Mouse (Mus musculus): ENCODE results near the gene Mttp. TPM values are rescaled to one million over a fixed set of nuclear protein-coding genes. Genes with fewer than 3 reads are reported as not detected.

The Mttp gene
- polyA plus RNA-seq, 1 experiment from 2014 or later: 10.2 TPM

DNA sequence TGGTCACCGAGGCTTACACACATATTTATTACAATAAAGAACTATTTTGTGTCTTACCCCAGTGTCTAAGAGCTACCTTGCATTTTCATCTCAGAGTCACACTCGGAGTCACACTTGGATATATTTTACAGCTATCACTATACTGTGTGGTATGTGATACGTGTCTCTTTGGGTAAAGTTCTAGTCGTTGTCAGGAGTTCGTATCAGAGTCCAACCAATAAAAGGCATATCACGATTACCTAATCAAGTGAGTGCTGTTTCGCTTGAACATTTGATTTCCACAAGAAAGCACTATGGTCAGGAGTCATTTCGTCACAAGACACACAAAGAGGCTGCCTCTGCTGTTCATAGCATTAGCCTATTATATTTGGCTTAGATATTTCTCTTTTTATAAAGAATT is 11.3 kb downstream of the Mttp start:
- no peaks in the 10 kb centered on the region for H3K4me1 ChIP-seq
- WGBS: 90% methylated on average over 8 of the region's 8 CpGs
- no peak overlapping the region for H3K9ac ChIP-seq
- no peaks in the 10 kb centered on the region for H3K36me3 ChIP-seq
- H3K9me3 ChIP-seq: no peaks in the 10 kb centered on the region
- H3K27ac ChIP-seq: no peak overlapping the region
- no peaks in the 10 kb centered on the region for H3K27me3 ChIP-seq
- H3K4me2 ChIP-seq (replicated peaks): no peak overlapping the region
- no peak for ATAC-seq (ENCODE audit: insufficient number of reproducible peaks, insufficient read depth, low FRiP score, low TSS enrichment)
- H3K4me3 ChIP-seq: no peak overlapping the region

DNA sequence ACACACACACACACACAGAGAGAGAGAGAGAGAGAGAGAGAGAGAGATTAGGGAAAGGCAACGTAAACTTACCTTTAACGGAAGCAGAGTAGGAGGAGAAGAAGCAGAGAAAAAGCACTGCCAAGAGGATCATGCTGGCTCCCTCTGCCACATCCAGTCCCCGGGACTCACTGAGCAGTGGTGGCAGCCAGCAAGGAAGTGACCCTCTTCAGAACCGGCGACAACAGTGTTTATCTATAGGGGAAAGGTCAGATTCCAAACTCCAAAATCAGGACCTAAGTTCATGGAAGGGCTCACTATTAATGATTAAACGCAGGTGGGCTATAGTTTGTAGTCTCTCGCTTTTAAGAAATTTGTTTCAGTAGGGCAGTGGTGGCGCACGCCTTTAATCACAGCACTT is 13.6 kb downstream of the Mttp start:
- Histone ChIP-seq H3K36me3 (no peaks in the 10 kb centered on the region), H3K4me3 (no peak overlapping the region), H3K4me2 (replicated peaks) (no peak overlapping the region), H3K9me3 (no peaks in the 10 kb centered on the region), H3K9ac (no peak overlapping the region), H3K27ac (no peak overlapping the region), H3K27me3 (no peaks in the 10 kb centered on the region), H3K4me1 (no peaks in the 10 kb centered on the region)
- no peak for ATAC-seq (ENCODE audit: insufficient number of reproducible peaks, insufficient read depth, low FRiP score, low TSS enrichment)
- 43% methylated on average over 9 of the region's 9 CpGs for WGBS

DNA sequence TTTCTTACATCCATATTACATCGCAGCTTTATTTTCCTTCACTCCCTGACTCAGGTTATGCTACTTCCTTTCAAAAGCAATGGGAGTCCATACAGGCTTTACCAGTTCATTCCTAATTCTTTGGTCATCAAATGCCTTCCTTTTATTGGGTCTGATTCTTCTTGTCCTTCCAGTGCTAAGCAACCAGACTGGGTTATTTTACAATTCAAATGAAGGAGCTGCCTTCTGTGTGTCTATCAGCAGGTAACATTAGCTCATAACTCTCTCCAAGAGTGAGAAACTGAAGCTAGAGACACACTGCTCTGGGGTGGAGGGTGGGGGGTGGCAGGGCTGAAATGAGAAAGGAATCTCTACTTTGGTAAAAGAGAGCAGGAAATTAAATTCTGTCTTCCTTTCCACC is 14.1 kb downstream of the Mttp start:
- H3K9ac ChIP-seq: no peak overlapping the region
- ATAC-seq (ENCODE audit: insufficient number of reproducible peaks, insufficient read depth, low FRiP score, low TSS enrichment): no peak
- H3K4me1 ChIP-seq: no peaks in the 10 kb centered on the region
- no peaks in the 10 kb centered on the region for H3K9me3 ChIP-seq
- no peak overlapping the region for H3K4me3 ChIP-seq
- no peaks in the 10 kb centered on the region for H3K27me3 ChIP-seq
- no peak overlapping the region for H3K4me2 ChIP-seq (replicated peaks)
- no peak overlapping the region for H3K27ac ChIP-seq
- no peaks in the 10 kb centered on the region for H3K36me3 ChIP-seq
- WGBS: 76% methylated on average over 1 of the region's 1 CpGs

DNA sequence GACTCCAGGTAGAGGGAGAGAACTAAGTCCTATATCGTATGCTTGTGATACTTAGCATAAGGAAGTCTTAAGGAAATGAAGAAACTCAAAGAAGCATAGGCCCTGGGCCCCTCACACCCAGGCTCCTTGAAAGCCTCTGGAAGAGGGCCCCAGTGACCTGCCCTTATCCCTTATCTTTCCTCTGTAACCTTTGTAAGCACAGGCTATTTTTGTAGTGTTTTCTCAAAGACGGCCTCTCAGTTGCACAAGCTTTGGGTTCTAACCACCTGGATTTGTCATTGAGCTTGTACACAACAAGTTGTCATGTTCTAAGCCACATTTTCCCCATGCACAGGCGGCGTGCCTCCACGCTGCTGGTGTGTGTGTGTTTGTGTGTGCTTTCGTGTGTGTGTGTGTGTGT is 15.7 kb downstream of the Mttp start:
- Histone ChIP-seq H3K4me1 (no peaks in the 10 kb centered on the region), H3K4me2 (replicated peaks) (no peak overlapping the region), H3K9ac (no peak overlapping the region), H3K4me3 (no peak overlapping the region), H3K9me3 (no peaks in the 10 kb centered on the region), H3K36me3 (no peaks in the 10 kb centered on the region), H3K27ac (no peak overlapping the region), H3K27me3 (no peaks in the 10 kb centered on the region)
- WGBS: 94% methylated on average over 6 of the region's 6 CpGs
- no peak for ATAC-seq (ENCODE audit: insufficient number of reproducible peaks, insufficient read depth, low FRiP score, low TSS enrichment)

DNA sequence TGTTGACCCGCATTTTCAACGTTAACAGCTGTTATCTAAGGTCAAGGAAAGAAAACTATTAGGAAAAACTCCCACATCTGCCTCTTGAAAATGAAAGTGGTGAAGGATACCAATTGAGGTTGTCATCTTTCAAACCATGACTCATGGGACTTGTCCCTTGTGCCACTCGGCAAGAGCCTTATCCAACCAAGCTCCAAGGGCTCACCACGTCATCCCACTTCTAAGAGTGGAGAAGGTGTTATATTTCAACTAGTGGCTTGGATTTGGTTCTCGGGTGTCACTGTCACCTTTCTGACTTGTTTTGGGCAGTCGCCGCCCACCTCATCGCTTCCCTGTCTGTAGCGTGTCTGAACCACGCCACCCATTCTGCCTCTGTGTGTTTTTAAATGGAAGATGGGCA is 20.9 kb downstream of the Mttp start:
- WGBS: 81% methylated on average over 10 of the region's 10 CpGs

DNA sequence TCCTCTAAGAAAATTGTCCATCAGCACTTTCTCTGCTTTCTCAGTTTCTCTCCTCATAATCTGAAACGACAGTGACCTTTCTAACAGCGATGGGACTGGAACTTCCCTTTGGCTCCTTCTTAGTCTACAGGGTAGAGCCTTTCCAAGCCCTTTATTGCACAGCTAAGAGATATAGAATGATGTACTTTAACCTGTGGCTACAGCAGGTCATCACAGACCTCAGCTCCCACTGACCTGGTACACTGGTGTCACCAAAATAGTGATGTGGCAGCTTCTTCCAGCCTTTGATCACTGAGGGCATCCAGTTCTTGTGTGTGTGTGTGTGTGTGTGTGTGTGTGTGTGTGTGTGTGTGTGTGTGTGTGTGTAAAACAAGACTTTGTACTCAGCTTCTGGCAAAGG is 23.3 kb downstream of the Mttp start:
- no peak for ATAC-seq (ENCODE audit: insufficient number of reproducible peaks, insufficient read depth, low FRiP score, low TSS enrichment)
- no peaks in the 10 kb centered on the region for H3K36me3 ChIP-seq
- WGBS: 92% methylated on average over 2 of the region's 2 CpGs

More for the DNA sequence above, 20.9 kb downstream of the Mttp start:
- ATAC-seq (ENCODE audit: insufficient number of reproducible peaks, insufficient read depth, low FRiP score, low TSS enrichment): no peak
- no peak overlapping the region for H3K9ac ChIP-seq
- H3K4me3 ChIP-seq: no peak overlapping the region
- H3K36me3 ChIP-seq: no peaks in the 10 kb centered on the region
- no peaks in the 10 kb centered on the region for H3K27me3 ChIP-seq
- H3K4me2 ChIP-seq (replicated peaks): no peak overlapping the region
- no peaks in the 10 kb centered on the region for H3K4me1 ChIP-seq
- no peaks in the 10 kb centered on the region for H3K9me3 ChIP-seq
- H3K27ac ChIP-seq: no peak overlapping the region

DNA sequence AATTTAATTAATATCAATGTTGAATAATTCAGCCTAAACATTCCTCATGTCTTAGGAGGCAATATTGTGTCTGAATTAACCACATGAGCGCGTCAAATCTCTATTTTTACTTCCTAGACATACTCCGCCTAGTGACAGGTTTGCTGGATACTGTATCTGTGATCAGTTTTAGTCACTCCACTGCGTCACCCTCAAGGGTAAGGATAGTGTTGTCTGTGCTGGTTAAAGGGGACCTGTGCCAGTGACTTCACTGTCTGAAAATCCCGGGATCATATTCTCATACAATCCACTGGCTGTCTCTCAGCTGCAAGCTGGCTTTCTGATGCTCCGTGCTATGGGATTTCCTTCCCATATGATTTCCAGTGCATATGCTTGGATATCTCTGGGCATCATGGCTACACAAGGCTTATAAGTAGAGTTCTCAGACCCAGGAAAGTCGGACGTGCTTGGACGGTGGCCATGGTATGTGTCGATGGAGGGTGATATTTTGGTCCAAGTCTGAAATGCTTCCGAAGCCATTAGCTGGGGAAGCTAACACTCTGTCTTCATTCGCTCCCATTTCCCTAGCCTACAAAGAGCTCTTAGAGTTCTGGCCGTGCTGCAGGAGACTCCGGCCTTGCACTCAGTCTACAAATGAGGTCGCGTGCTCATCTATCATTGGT is 25.2 kb downstream of the Mttp start:
- Histone ChIP-seq H3K27me3 (no peaks in the 10 kb centered on the region), H3K9ac (no peak overlapping the region), H3K4me1 (no peaks in the 10 kb centered on the region), H3K4me2 (replicated peaks) (no peak overlapping the region), H3K36me3 (no peaks in the 10 kb centered on the region), H3K27ac (no peak overlapping the region), H3K9me3 (no peaks in the 10 kb centered on the region), H3K4me3 (no peak overlapping the region)
- ATAC-seq (ENCODE audit: insufficient number of reproducible peaks, insufficient read depth, low FRiP score, low TSS enrichment): no peak
- 95% methylated on average over 16 of the region's 16 CpGs for WGBS

More for the DNA sequence above, 23.3 kb downstream of the Mttp start:
- Histone ChIP-seq H3K9me3 (no peaks in the 10 kb centered on the region), H3K4me1 (no peaks in the 10 kb centered on the region), H3K4me3 (no peak overlapping the region), H3K27ac (no peak overlapping the region), H3K27me3 (no peaks in the 10 kb centered on the region), H3K9ac (no peak overlapping the region), H3K4me2 (replicated peaks) (no peak overlapping the region)

DNA sequence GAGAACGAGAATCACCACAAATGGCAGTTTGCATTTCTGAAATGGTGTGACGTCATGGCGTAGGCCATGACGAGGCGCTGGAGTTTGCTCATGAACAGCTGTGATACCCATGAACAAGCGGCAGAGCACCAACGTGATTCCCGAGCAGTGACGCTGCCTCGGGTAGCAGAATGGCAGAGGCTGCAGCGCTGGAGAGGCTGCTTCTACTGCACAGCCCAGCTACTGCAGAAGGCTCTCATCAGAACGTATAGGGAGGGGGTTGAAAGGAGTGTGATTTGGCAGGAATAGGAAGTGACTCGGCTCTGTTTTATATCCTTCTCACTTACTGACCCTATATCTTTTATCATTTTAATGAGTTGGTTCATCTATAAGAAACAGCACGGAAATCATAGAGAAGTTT is 25.9 kb downstream of the Mttp start:
- Histone ChIP-seq H3K4me1 (no peaks in the 10 kb centered on the region), H3K9me3 (no peaks in the 10 kb centered on the region), H3K9ac (no peak overlapping the region), H3K4me2 (replicated peaks) (no peak overlapping the region), H3K27me3 (no peaks in the 10 kb centered on the region), H3K4me3 (no peak overlapping the region), H3K27ac (no peak overlapping the region), H3K36me3 (no peaks in the 10 kb centered on the region)
- 79% methylated on average over 14 of the region's 14 CpGs for WGBS
- no peak for ATAC-seq (ENCODE audit: insufficient number of reproducible peaks, insufficient read depth, low FRiP score, low TSS enrichment)

DNA sequence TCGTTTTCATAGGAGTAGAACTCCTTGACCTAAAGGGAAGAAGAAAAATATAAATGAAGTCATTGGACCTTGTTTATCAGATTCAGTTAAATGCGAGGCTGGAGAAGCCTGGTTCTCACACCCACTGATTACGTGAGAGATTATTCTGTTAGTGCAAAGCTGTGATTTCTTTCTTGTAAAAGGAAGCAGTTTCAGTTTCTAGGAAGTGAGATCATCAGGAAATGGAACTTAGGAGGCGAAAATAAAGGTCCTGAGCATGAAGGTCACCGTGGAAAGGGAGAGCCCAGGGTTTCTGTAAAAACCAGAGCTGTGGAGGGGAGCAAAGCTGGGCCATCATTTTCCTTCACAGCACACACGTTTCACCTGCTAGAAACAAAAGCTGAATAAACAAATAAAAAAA is 26.4 kb downstream of the Mttp start:
- Histone ChIP-seq H3K9ac (no peak overlapping the region), H3K4me2 (replicated peaks) (no peak overlapping the region), H3K4me3 (no peak overlapping the region), H3K9me3 (no peaks in the 10 kb centered on the region), H3K36me3 (no peaks in the 10 kb centered on the region), H3K27me3 (no peaks in the 10 kb centered on the region), H3K27ac (no peak overlapping the region), H3K4me1 (no peaks in the 10 kb centered on the region)
- no peak for ATAC-seq (ENCODE audit: insufficient number of reproducible peaks, insufficient read depth, low FRiP score, low TSS enrichment)
- WGBS: 76% methylated on average over 6 of the region's 6 CpGs

DNA sequence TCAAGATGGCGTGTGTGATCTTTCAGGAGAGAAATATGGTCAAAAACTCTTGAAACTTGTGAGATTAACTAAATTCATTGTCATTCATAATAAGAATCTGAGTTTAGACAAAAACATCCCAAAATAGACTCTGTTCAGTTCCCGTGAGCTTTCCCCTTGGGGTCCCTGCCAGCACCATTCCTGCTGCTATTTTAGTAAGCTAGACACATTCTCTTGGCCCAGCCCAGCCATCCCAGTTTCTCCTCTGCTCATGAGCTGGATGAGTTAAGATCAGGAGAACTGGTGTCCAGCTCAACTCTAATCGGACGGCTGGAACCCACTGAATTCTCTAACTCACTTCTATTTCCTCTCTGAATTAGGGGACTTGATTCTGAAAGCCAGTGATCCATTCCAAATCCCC is 27.9 kb downstream of the Mttp start:
- Histone ChIP-seq H3K36me3 (no peaks in the 10 kb centered on the region), H3K4me2 (replicated peaks) (no peak overlapping the region), H3K27ac (no peak overlapping the region), H3K9ac (no peak overlapping the region), H3K4me3 (no peak overlapping the region), H3K27me3 (no peaks in the 10 kb centered on the region), H3K4me1 (no peaks in the 10 kb centered on the region), H3K9me3 (no peaks in the 10 kb centered on the region)
- ATAC-seq (ENCODE audit: insufficient number of reproducible peaks, insufficient read depth, low FRiP score, low TSS enrichment): no peak
- WGBS: 86% methylated on average over 4 of the region's 4 CpGs

DNA sequence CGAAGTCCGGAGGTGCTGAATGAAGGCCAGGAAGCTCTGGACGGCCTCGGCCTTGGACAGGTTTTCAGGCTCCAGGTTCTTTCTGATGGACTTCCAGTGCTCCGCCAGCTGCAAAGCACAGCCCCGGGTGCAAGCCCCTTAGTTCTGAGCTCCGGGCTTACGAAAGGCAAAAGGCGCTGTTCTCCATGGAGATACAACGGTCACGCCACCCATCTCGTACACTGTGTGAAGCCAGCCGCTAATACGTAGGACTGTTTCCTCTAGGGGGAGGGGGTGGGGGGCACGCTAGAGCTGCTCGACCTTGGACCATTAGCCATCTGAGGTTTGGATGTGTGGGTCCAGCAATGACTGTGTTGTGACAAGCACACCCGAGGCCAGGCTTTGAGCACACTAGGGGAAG is 30.7 kb downstream of the Mttp start:
- WGBS: 82% methylated on average over 17 of the region's 17 CpGs
- no peak for ATAC-seq (ENCODE audit: insufficient number of reproducible peaks, insufficient read depth, low FRiP score, low TSS enrichment)
- Histone ChIP-seq H3K4me3 (no peak overlapping the region), H3K4me2 (replicated peaks) (no peak overlapping the region), H3K4me1 (no peaks in the 10 kb centered on the region), H3K9me3 (no peaks in the 10 kb centered on the region), H3K9ac (no peak overlapping the region), H3K36me3 (no peaks in the 10 kb centered on the region), H3K27ac (no peak overlapping the region), H3K27me3 (no peaks in the 10 kb centered on the region)

DNA sequence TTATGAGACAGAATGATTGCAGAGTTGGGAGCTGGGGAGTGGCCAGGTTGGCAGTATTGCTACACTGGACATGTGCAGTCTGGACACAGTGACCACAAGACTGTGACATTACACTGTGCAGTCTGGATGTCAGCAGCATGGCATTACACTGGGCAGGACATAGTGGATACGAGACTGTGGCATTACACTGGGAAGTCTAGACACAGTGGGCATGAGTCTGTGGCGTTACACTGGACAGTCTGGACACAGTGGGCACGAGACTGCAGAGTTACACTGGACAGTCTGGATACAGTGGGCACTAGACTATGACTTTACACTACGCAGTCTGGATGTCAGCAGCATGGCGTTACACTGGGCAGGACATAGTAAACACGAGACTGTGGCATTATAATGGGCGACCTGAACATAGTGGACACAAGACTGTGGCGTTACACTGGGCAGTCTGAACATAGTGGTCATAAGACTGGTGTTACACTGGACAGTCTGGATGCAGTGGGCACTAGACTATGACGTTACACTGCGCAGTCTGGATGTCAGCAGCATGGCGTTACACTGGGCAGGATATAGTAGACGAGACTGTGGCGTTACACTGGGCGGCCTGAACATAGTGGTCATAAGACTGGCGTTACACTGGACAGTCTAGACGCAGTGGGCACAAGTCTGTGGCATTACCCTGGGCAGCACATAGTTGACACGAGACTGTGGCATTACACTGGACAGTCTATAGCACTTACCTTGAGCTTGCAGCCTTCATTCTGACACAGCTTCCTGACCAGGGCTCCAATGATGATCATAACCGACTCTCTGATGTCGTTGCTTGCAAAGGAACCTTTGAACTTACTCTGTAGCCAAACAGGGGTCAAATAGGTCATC is 33.6 kb downstream of the Mttp start:
- Histone ChIP-seq H3K4me2 (replicated peaks) (no peak overlapping the region), H3K27ac (no peak overlapping the region), H3K4me1 (no peaks in the 10 kb centered on the region), H3K9me3 (no peaks in the 10 kb centered on the region), H3K4me3 (no peak overlapping the region), H3K36me3 (no peaks in the 10 kb centered on the region), H3K27me3 (no peaks in the 10 kb centered on the region), H3K9ac (no peak overlapping the region)
- 89% methylated on average over 19 of the region's 19 CpGs for WGBS
- ATAC-seq (ENCODE audit: insufficient number of reproducible peaks, insufficient read depth, low FRiP score, low TSS enrichment): peak; percentile 41; the same call in 1 of the 2 replicates

Measured in embryonic facial prominence, embryonic 12.5 days (tissue).